Mouse (Mus musculus): ENCODE data around the gene Rnf166. TPM values are rescaled to one million over a fixed set of nuclear protein-coding genes. Genes with fewer than 3 reads are reported as not detected.
A peak's percentile ranks its signal among the peaks of the same experiment; 100 is the strongest.

Gene Rnf166
- polyA plus RNA-seq, 1 experiment from 2014 or later = 31.5 TPM

- H3K9me3 ChIP-seq = no peaks in the 10 kb centered on the region
- H3K4me1 ChIP-seq (replicated peaks) = no peaks in the 10 kb centered on the region
- H3K27ac ChIP-seq = no peak overlapping the region
- no peak for ATAC-seq
- no peak overlapping the region for H3K4me2 ChIP-seq (replicated peaks)
- peaks cover 38% of the 10 kb centered on the region for H3K36me3 ChIP-seq
- H3K4me3 ChIP-seq (replicated peaks) = no peak overlapping the region
- 75% methylated on average over 17 of the region's 17 CpGs for WGBS
- no peak overlapping the region for H3K9ac ChIP-seq
- no peaks in the 10 kb centered on the region for H3K27me3 ChIP-seq (replicated peaks)
Measured at GRCm38 (mm10) chr8:122497912-122498311, 22.0 kb upstream of the Rnf166 start.

GRCm38 (mm10) chr8:122497016-122497734, 21.3 kb upstream of the Rnf166 start:
- Histone ChIP-seq H3K36me3 (peaks cover 43% of the 10 kb centered on the region), H3K9ac (no peak overlapping the region), H3K4me2 (replicated peaks) (no peak overlapping the region), H3K4me3 (replicated peaks) (no peak overlapping the region), H3K9me3 (no peaks in the 10 kb centered on the region), H3K27ac (no peak overlapping the region), H3K27me3 (replicated peaks) (no peaks in the 10 kb centered on the region), H3K4me1 (replicated peaks) (no peaks in the 10 kb centered on the region)
- ATAC-seq = no peak
- WGBS = 84% methylated on average over 12 of the region's 12 CpGs

- H3K27ac ChIP-seq = no peak overlapping the region
- H3K4me1 ChIP-seq (replicated peaks) = no peaks in the 10 kb centered on the region
- H3K9me3 ChIP-seq = no peaks in the 10 kb centered on the region
- no peaks in the 10 kb centered on the region for H3K27me3 ChIP-seq (replicated peaks)
- peaks cover 69% of the 10 kb centered on the region for H3K36me3 ChIP-seq
- WGBS = 95% methylated on average over 9 of the region's 9 CpGs
- H3K4me3 ChIP-seq (replicated peaks) = no peak overlapping the region
- no peak for ATAC-seq
- no peak overlapping the region for H3K9ac ChIP-seq
- no peak overlapping the region for H3K4me2 ChIP-seq (replicated peaks)
Measured at GRCm38 (mm10) chr8:122488387-122488786, 12.5 kb upstream of the Rnf166 start.

- H3K27me3 ChIP-seq (replicated peaks) = no peaks in the 10 kb centered on the region
- whole genome bisulfite sequencing = 88% methylated on average over 12 of the region's 12 CpGs
- H3K4me3 ChIP-seq (replicated peaks) = no peak overlapping the region
- H3K36me3 ChIP-seq = peaks cover 83% of the 10 kb centered on the region
- no peak overlapping the region for H3K4me2 ChIP-seq (replicated peaks)
- no peak overlapping the region for H3K9ac ChIP-seq
- no peaks in the 10 kb centered on the region for H3K4me1 ChIP-seq (replicated peaks)
- ATAC-seq = no peak
- no peak overlapping the region for H3K27ac ChIP-seq
- H3K9me3 ChIP-seq = no peaks in the 10 kb centered on the region
Measured at GRCm38 (mm10) chr8:122484831-122485230, 9.0 kb upstream of the Rnf166 start.

GRCm38 (mm10) chr8:122483877-122484276, 8.0 kb upstream of the Rnf166 start:
- Histone ChIP-seq H3K4me2 (replicated peaks) (no peak overlapping the region), H3K27me3 (replicated peaks) (no peaks in the 10 kb centered on the region), H3K9ac (no peak overlapping the region), H3K27ac (no peak overlapping the region), H3K9me3 (no peaks in the 10 kb centered on the region), H3K4me3 (replicated peaks) (no peak overlapping the region), H3K36me3 (peaks cover 82% of the 10 kb centered on the region), H3K4me1 (replicated peaks) (no peaks in the 10 kb centered on the region)
- WGBS = 94% methylated on average over 7 of the region's 7 CpGs
- no peak for ATAC-seq

DNA sequence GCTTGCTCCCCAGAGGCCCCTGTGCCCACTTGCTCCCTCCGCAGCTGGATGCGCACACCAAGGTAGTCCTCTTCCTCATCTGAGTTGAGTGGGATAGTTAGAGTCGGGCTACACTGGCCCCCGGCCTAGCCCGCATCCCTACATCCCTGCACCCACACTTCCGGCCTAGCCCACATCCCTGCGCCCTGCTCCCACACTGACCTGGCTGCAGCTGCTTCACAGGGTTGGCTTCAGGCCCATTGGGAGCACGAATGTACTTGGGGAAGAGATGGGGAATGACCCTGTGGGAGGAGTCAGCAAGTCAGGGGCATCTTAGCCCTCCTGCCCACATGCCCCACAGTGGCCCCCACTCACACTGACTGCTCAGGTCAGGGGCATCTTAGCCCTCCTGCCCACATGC, 6.6 kb upstream of the Rnf166 start:
- H3K9me3 ChIP-seq = no peaks in the 10 kb centered on the region
- no peaks in the 10 kb centered on the region; the same call in 1 of the 2 replicates for H3K4me1 ChIP-seq (replicated peaks)
- peaks cover 77% of the 10 kb centered on the region for H3K36me3 ChIP-seq
- H3K27ac ChIP-seq = no peak overlapping the region
- no peaks in the 10 kb centered on the region for H3K27me3 ChIP-seq (replicated peaks)
- no peak overlapping the region for H3K4me2 ChIP-seq (replicated peaks)
- 91% methylated on average over 8 of the region's 8 CpGs for WGBS
- no peak for ATAC-seq
- H3K9ac ChIP-seq = no peak overlapping the region
- H3K4me3 ChIP-seq (replicated peaks) = no peak overlapping the region

- Histone ChIP-seq H3K27me3 (replicated peaks) (no peaks in the 10 kb centered on the region), H3K27ac (no peak overlapping the region; the same call in 1 of the 2 replicates), H3K9ac (peak overlapping the region; percentile 96), H3K4me2 (replicated peaks) (peak overlapping the region; percentile 88), H3K4me3 (replicated peaks) (peak overlapping the region; percentile 100), H3K4me1 (replicated peaks) (peaks cover 12% of the 10 kb centered on the region), H3K9me3 (no peaks in the 10 kb centered on the region), H3K36me3 (peaks cover 11% of the 10 kb centered on the region; the same call in 1 of the 2 replicates)
- 7% methylated on average over 16 of the region's 16 CpGs for WGBS
- 0 out of 2 replicates have a peak, but pooled peaks have one; percentile 18 for ATAC-seq
Measured at GRCm38 (mm10) chr8:122474951-122475560, 808 bp downstream of the Rnf166 start.

- Histone ChIP-seq H3K9me3 (no peaks in the 10 kb centered on the region), H3K36me3 (0 out of 2 replicates have a peak, but pooled peaks cover 3% of the 10 kb centered on the region), H3K4me3 (replicated peaks) (no peak overlapping the region), H3K4me1 (replicated peaks) (peaks cover 12% of the 10 kb centered on the region), H3K27me3 (replicated peaks) (no peaks in the 10 kb centered on the region), H3K27ac (no peak overlapping the region), H3K4me2 (replicated peaks) (no peak overlapping the region), H3K9ac (no peak overlapping the region)
- no peak for ATAC-seq
- WGBS = 84% methylated on average over 8 of the region's 8 CpGs
Measured at GRCm38 (mm10) chr8:122473911-122474421, 1.9 kb downstream of the Rnf166 start.

- no peak overlapping the region for H3K9ac ChIP-seq
- H3K4me2 ChIP-seq (replicated peaks) = no peak overlapping the region
- WGBS = 77% methylated on average over 5 of the region's 5 CpGs
- peaks cover 14% of the 10 kb centered on the region for H3K36me3 ChIP-seq
- no peaks in the 10 kb centered on the region for H3K27me3 ChIP-seq (replicated peaks)
- no peak overlapping the region for H3K27ac ChIP-seq
- H3K4me3 ChIP-seq (replicated peaks) = no peak overlapping the region
- ATAC-seq = no peak
- no peaks in the 10 kb centered on the region for H3K9me3 ChIP-seq
- peaks cover 5% of the 10 kb centered on the region for H3K4me1 ChIP-seq (replicated peaks)
Measured at GRCm38 (mm10) chr8:122470691-122471090, 5.2 kb downstream of the Rnf166 start.

DNA sequence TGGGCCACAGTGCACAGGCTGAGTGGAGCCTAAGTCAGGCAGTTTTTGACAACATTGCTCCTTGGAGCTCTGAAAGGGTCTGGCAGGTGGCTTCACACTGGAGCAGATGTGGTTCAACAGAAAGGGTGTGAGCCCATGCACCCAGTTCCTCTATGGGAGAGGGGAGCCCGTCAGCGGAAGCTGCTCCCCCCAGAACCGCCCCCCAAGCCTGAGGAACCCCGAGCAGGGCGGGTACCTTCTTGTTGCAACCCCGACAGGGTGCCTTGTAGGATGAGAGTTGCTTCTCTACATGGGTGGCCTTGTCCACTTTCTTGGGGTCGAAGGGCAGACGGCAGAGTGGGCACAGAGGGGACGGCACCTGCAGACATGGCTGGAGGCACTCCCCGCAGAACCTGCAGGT, 5.9 kb downstream of the Rnf166 start:
- no peak overlapping the region for H3K27ac ChIP-seq
- 81% methylated on average over 10 of the region's 10 CpGs for WGBS
- H3K9me3 ChIP-seq = no peaks in the 10 kb centered on the region
- H3K36me3 ChIP-seq = peaks cover 15% of the 10 kb centered on the region
- peaks cover 3% of the 10 kb centered on the region for H3K4me1 ChIP-seq (replicated peaks)
- no peak overlapping the region for H3K4me2 ChIP-seq (replicated peaks)
- H3K27me3 ChIP-seq (replicated peaks) = no peaks in the 10 kb centered on the region
- ATAC-seq = no peak
- H3K9ac ChIP-seq = no peak overlapping the region
- H3K4me3 ChIP-seq (replicated peaks) = no peak overlapping the region

GRCm38 (mm10) chr8:122469407-122469806, 6.5 kb downstream of the Rnf166 start:
- WGBS = 73% methylated on average over 6 of the region's 6 CpGs
- no peak for ATAC-seq
- Histone ChIP-seq H3K9me3 (no peaks in the 10 kb centered on the region), H3K27me3 (replicated peaks) (no peaks in the 10 kb centered on the region), H3K4me3 (replicated peaks) (no peak overlapping the region), H3K9ac (no peak overlapping the region), H3K27ac (no peak overlapping the region), H3K4me1 (replicated peaks) (no peaks in the 10 kb centered on the region; the same call in none of the 2 replicates), H3K4me2 (replicated peaks) (no peak overlapping the region), H3K36me3 (peaks cover 15% of the 10 kb centered on the region)

- H3K36me3 ChIP-seq = peaks cover 15% of the 10 kb centered on the region
- H3K4me2 ChIP-seq (replicated peaks) = no peak overlapping the region
- peaks cover under 1% of the 10 kb centered on the region; the same call in 1 of the 2 replicates for H3K27me3 ChIP-seq (replicated peaks)
- H3K4me3 ChIP-seq (replicated peaks) = no peak overlapping the region
- WGBS = 89% methylated on average over 13 of the region's 13 CpGs
- ATAC-seq = no peak
- no peak overlapping the region for H3K9ac ChIP-seq
- H3K9me3 ChIP-seq = no peaks in the 10 kb centered on the region
- no peaks in the 10 kb centered on the region for H3K4me1 ChIP-seq (replicated peaks)
- H3K27ac ChIP-seq = no peak overlapping the region
Measured at GRCm38 (mm10) chr8:122467816-122468215, 8.0 kb downstream of the Rnf166 start.

All from intestine, embryonic 15.5 days (tissue).